Mouse (Mus musculus) heart, embryonic 12.5 days (tissue): Measurements from ENCODE around the gene Prm3. TPM values are rescaled to one million over a fixed set of nuclear protein-coding genes. Genes with fewer than 3 reads are reported as not detected.

Source experiments
- ATAC-seq: fragments of 200-750 bp; cut with Nextera tagmentation; 2 replicates; pipeline ENCODE4 v1.8.0; 2017; ENCODE audit warnings: moderate TSS enrichment, moderate library complexity; ENCODE audit not compliant: insufficient number of reproducible peaks, low FRiP score
- H3K27ac ChIP-seq: fragments of 300-500 bp; sonication (generic); 2 replicates; pipeline ENCODE4 v1.5.1; 2016; ENCODE audit warnings: mild to moderate bottlenecking, moderate library complexity; ENCODE audit not compliant: poor library complexity, severe bottlenecking
- H3K27me3 ChIP-seq: fragments of 300-500 bp; sonication (generic); replicated peaks from 2 replicates; pipeline ENCODE4 v1.6.1; 2016; ENCODE audit warnings: mild to moderate bottlenecking, moderate library complexity
- H3K36me3 ChIP-seq: fragments of 300-500 bp; sonication (generic); 2 replicates; pipeline ENCODE4 v1.6.1; 2016; ENCODE audit warnings: mild to moderate bottlenecking, moderate library complexity
- H3K4me1 ChIP-seq: fragments of 300-500 bp; sonication (generic); replicated peaks from 2 replicates; pipeline ENCODE4 v1.6.1; 2016; ENCODE audit warnings: mild to moderate bottlenecking
- H3K4me2 ChIP-seq: fragments of 300-500 bp; sonication (generic); 2 replicates; pipeline ENCODE4 v1.6.1; 2016; ENCODE audit warnings: mild to moderate bottlenecking, moderate library complexity
- H3K4me3 ChIP-seq: fragments of 300-500 bp; sonication (generic); 2 replicates; pipeline ENCODE4 v1.5.1; 2016; ENCODE audit warnings: mild to moderate bottlenecking
- H3K9ac ChIP-seq: fragments of 300-500 bp; sonication (generic); 2 replicates; pipeline ENCODE4 v1.6.1; 2016; ENCODE audit warnings: mild to moderate bottlenecking, moderate library complexity
- H3K9me3 ChIP-seq: fragments of 300-500 bp; sonication (generic); replicated peaks from 2 replicates; pipeline ENCODE4 v1.6.1; 2016; ENCODE audit warnings: mild to moderate bottlenecking, moderate library complexity
- WGBS: fragments of 180-500 bp; shearing (Covaris S2); methylation state at CpG from one replicate; pipeline ENCODE4 v1.1.7; 2016; 5-methylcytosine and 5-hydroxymethylcytosine counted together
- polyA plus RNA-seq: library from polyadenylated mRNA; unstranded; fragments of >200 nt; fragmentation: Nextera tagmentation; extraction: Ambion mirVana; gene quantifications from 2 replicates; pipeline ENCODE4 v1.2.1, GENCODE M21; 2016

Prm3 gene
- polyA plus RNA-seq = not detected in 2 replicates

GRCm38 (mm10) chr16:10790702-10791101 lies at the start of gene Prm3:
Prm3 (minus strand) TSS chr16:10790914.
- Histone ChIP-seq H3K4me3 (no peak within 1 kb of the TSS), H3K36me3 (no peaks in the 10 kb centered on the region), H3K9ac (no peak within 1 kb of the TSS), H3K4me1 (peaks cover 17% of the 10 kb centered on the region), H3K4me2 (no peak within 1 kb of the TSS), H3K9me3 (no peaks in the 10 kb centered on the region), H3K27me3 (peaks cover 51% of the 10 kb centered on the region), H3K27ac (no peak within 1 kb of the TSS)
- WGBS = 72% methylated on average over 9 of the region's 9 CpGs
- no peak for ATAC-seq

- no peaks in the 10 kb centered on the region for H3K9me3 ChIP-seq
- peaks cover 67% of the 10 kb centered on the region for H3K4me1 ChIP-seq
- no peaks in the 10 kb centered on the region for H3K27me3 ChIP-seq
- H3K4me2 ChIP-seq = no peak overlapping the region
- H3K9ac ChIP-seq = no peak overlapping the region
- peak overlapping the region; percentile 88; the same call in 1 of the 2 replicates for H3K27ac ChIP-seq
- H3K4me3 ChIP-seq = no peak overlapping the region
- WGBS = 69% methylated on average over 13 of the region's 14 CpGs
- no peaks in the 10 kb centered on the region for H3K36me3 ChIP-seq
- ATAC-seq = no peak
Measured at GRCm38 (mm10) chr16:10840018-10840417, 49.3 kb upstream of the Prm3 start.

- no peaks in the 10 kb centered on the region for H3K27me3 ChIP-seq
- H3K4me3 ChIP-seq = no peak overlapping the region
- H3K4me2 ChIP-seq = peak overlapping the region; percentile 41
- ATAC-seq = no peak
- H3K4me1 ChIP-seq = peaks cover 56% of the 10 kb centered on the region
- H3K9ac ChIP-seq = peak overlapping the region; percentile 28; the same call in 1 of the 2 replicates
- no peaks in the 10 kb centered on the region for H3K9me3 ChIP-seq
- H3K27ac ChIP-seq = peak overlapping the region; percentile 88
- WGBS = 41% methylated on average over 10 of the region's 10 CpGs
- H3K36me3 ChIP-seq = no peaks in the 10 kb centered on the region
Measured at GRCm38 (mm10) chr16:10838487-10839245, 48.0 kb upstream of the Prm3 start.

DNA sequence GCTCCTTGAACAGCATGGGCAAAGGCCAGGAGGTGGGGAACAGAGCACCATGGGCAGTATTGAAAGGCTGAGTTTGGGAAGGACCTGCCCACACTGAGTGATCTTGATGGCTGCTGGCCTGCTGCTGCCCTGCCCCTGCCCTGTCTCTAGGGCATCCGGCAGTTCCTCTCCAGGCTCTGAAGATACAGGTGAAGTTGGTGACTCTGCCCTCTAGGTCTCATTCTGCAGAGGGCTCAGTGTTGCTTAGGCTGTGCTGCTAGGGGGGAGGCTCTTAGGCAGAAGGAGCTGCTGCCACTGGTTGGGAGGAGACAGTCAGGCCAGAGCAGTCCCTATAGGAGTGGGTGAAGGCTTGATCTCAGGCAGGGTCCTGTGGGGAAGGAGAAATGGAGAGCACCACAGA lies 47.2 kb upstream of the Prm3 start:
- H3K4me2 ChIP-seq = peak overlapping the region; percentile 41
- H3K9ac ChIP-seq = peak overlapping the region; percentile 28; the same call in 1 of the 2 replicates
- no peak overlapping the region for H3K4me3 ChIP-seq
- no peak for ATAC-seq
- WGBS = 88% methylated on average over 1 of the region's 1 CpGs
- no peaks in the 10 kb centered on the region for H3K9me3 ChIP-seq
- H3K27me3 ChIP-seq = no peaks in the 10 kb centered on the region
- peaks cover 49% of the 10 kb centered on the region for H3K4me1 ChIP-seq
- no peaks in the 10 kb centered on the region for H3K36me3 ChIP-seq
- H3K27ac ChIP-seq = peak overlapping the region; percentile 88

DNA sequence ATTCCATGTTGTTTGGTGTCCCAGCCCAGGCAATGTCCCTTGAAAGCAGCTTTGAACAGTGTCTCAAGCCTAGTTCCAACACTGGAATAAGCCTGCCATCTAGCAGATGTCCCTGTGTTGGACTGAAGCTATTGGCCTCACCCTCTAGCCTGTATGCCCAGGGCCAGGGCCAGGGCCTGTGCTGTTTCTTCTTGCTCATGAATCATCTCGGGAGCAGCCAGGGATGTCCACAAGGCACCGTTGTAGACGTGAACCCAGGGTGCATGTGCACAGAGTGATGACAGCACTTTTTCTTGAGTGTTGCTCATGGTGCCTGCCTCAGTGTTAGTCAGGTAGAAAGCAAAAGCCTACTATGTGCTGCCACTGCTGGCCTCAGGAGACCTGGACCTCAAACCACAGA lies 46.5 kb upstream of the Prm3 start:
- Histone ChIP-seq H3K4me3 (no peak overlapping the region), H3K4me1 (peaks cover 48% of the 10 kb centered on the region), H3K4me2 (no peak overlapping the region), H3K9me3 (no peaks in the 10 kb centered on the region), H3K27me3 (no peaks in the 10 kb centered on the region), H3K36me3 (no peaks in the 10 kb centered on the region), H3K27ac (no peak overlapping the region), H3K9ac (no peak overlapping the region)
- WGBS = 80% methylated on average over 3 of the region's 3 CpGs
- no peak for ATAC-seq

DNA sequence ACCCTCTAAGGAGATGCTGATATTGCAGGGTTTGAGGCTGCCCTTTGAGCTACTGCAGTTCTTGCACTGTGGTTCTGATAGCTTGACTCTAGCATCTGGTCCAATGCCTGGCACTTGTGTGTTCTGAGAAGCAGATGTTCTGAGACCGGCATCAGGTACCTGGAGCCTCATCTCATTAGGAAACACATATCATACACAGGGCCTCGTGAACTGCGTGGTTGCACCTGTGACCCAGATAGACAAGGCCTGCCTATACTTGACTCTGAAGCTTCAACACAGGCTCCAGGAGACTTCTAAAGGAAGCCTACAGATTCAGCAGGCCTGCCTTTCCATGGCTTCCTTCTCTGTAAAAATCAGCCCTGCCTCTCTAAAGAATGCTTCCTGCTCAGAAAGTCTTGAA lies 45.7 kb upstream of the Prm3 start:
- Histone ChIP-seq H3K9me3 (no peaks in the 10 kb centered on the region), H3K9ac (no peak overlapping the region), H3K27ac (no peak overlapping the region), H3K4me2 (no peak overlapping the region), H3K27me3 (no peaks in the 10 kb centered on the region), H3K4me3 (no peak overlapping the region), H3K36me3 (no peaks in the 10 kb centered on the region), H3K4me1 (peaks cover 46% of the 10 kb centered on the region)
- no peak for ATAC-seq
- WGBS = 95% methylated on average over 3 of the region's 3 CpGs

- Histone ChIP-seq H3K9me3 (no peaks in the 10 kb centered on the region), H3K4me1 (peaks cover 43% of the 10 kb centered on the region), H3K4me2 (peak within 1 kb of the TSS; percentile 89), H3K36me3 (no peaks in the 10 kb centered on the region), H3K4me3 (peak within 1 kb of the TSS; percentile 90), H3K27me3 (no peaks in the 10 kb centered on the region), H3K27ac (peak within 1 kb of the TSS; percentile 75), H3K9ac (peak within 1 kb of the TSS; percentile 91)
- peak; percentile 92 for ATAC-seq
- under 1% methylated on average over 68 of the region's 69 CpGs for WGBS
Measured at GRCm38 (mm10) chr16:10834911-10835587, 44.3 kb upstream of the Prm3 start, which contains the start of gene Rmi2. Rmi2 (plus strand) TSS chr16:10835059.

DNA sequence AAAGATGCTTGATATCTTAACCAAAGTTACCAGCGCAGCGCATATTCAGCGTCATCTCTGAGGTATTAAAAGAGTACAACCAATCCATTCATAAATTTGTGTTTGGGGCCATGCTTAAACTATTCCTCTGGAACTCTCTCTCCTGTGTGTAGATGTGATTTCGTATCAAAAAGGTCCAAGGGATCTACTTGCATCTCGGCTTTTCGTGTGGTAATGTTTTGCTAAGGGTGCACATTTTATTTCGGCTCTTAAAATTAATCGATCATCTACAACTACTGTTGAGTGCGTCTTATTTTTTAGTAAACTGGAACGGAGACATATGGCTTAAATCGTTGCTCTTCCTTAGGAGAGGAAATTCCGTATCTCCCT lies 43.8 kb upstream of the Prm3 start:
- H3K27ac ChIP-seq = no peak overlapping the region
- WGBS = 6% methylated on average over 12 of the region's 12 CpGs
- no peaks in the 10 kb centered on the region for H3K27me3 ChIP-seq
- H3K36me3 ChIP-seq = no peaks in the 10 kb centered on the region
- peak overlapping the region; percentile 91; the same call in 1 of the 2 replicates for H3K9ac ChIP-seq
- no peak for ATAC-seq
- peak overlapping the region; percentile 90 for H3K4me3 ChIP-seq
- no peaks in the 10 kb centered on the region for H3K9me3 ChIP-seq
- peaks cover 37% of the 10 kb centered on the region for H3K4me1 ChIP-seq
- peak overlapping the region; percentile 89 for H3K4me2 ChIP-seq

DNA sequence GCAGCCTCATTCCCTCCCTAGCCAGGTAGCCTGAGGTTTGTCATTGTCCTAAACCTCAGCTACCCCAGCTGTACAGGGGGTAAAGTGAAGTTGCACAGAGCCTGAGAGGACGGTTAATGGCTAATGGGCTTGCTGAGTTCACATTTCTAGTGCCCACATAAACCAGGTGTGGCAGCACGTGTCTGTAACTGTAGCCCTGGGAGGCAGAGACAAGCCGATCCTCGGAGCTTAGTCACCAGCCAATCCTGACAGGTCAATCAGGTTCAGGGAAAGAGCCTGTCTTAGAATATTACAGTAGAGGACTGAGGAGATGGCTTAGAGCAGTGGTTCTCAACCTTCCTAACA lies 37.7 kb upstream of the Prm3 start:
- 70% methylated on average over 4 of the region's 4 CpGs for WGBS
- ATAC-seq = no peak
- no peak overlapping the region for H3K4me2 ChIP-seq

GRCm38 (mm10) chr16:10827766-10828460 lies 37.2 kb upstream of the Prm3 start:
- Histone ChIP-seq H3K27ac (no peak overlapping the region), H3K4me1 (no peaks in the 10 kb centered on the region; the same call in 1 of the 2 replicates), H3K36me3 (no peaks in the 10 kb centered on the region), H3K4me3 (no peak overlapping the region), H3K9ac (no peak overlapping the region), H3K9me3 (peaks cover 3% of the 10 kb centered on the region), H3K27me3 (no peaks in the 10 kb centered on the region), H3K4me2 (no peak overlapping the region)
- ATAC-seq = no peak
- WGBS = 72% methylated on average over 7 of the region's 7 CpGs

More for the DNA sequence above, 37.7 kb upstream of the Prm3 start:
- Histone ChIP-seq H3K36me3 (no peaks in the 10 kb centered on the region), H3K9ac (no peak overlapping the region), H3K27me3 (no peaks in the 10 kb centered on the region), H3K9me3 (peaks cover under 1% of the 10 kb centered on the region; the same call in 1 of the 2 replicates), H3K4me3 (no peak overlapping the region), H3K27ac (no peak overlapping the region), H3K4me1 (no peaks in the 10 kb centered on the region; the same call in 1 of the 2 replicates)

DNA sequence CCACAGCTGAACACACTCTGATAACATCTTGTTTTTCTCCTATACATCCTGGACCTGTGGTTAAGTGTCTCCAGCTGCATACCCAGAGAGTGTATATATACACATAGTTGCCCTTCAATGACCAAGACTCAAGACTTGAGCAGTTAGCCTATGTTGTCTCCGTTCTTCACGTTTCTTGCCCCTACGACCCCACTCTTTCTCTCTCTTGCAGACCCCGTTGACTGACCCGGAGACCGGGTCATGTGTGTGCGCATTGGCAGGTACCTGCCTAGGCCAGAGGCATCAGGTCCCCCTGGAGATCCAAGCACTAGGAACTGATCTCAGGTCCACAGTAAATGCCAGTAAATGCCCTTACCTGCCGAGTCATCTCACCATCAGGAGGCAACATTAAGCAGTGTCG lies 36.6 kb upstream of the Prm3 start:
- no peak overlapping the region for H3K4me3 ChIP-seq
- no peaks in the 10 kb centered on the region; the same call in 1 of the 2 replicates for H3K4me1 ChIP-seq
- H3K27ac ChIP-seq = no peak overlapping the region
- H3K9me3 ChIP-seq = peaks cover 3% of the 10 kb centered on the region
- ATAC-seq = no peak
- H3K36me3 ChIP-seq = no peaks in the 10 kb centered on the region
- H3K9ac ChIP-seq = no peak overlapping the region
- 89% methylated on average over 9 of the region's 9 CpGs for WGBS
- no peak overlapping the region for H3K4me2 ChIP-seq
- no peaks in the 10 kb centered on the region for H3K27me3 ChIP-seq
